Mouse (Mus musculus) embryonic fibroblast, embryonic 13.5 days (primary cell): Measurements from ENCODE around the gene Gm35315.

ENCODE experiments used
- CTCF ChIP-seq: IDR thresholded peaks from 2 replicates; pipeline ENCODE4 v1.5.1; 2011; ENCODE audit warnings: mild to moderate bottlenecking, control low read depth, low read length, moderate library complexity, borderline replicate concordance; ENCODE audit not compliant: insufficient read depth
- POLR2A ChIP-seq: IDR thresholded peaks from 2 replicates; pipeline ENCODE4 v1.6.1; 2011; ENCODE audit warnings: low read depth, mild to moderate bottlenecking, control low read depth, low read length, moderate library complexity

DNA sequence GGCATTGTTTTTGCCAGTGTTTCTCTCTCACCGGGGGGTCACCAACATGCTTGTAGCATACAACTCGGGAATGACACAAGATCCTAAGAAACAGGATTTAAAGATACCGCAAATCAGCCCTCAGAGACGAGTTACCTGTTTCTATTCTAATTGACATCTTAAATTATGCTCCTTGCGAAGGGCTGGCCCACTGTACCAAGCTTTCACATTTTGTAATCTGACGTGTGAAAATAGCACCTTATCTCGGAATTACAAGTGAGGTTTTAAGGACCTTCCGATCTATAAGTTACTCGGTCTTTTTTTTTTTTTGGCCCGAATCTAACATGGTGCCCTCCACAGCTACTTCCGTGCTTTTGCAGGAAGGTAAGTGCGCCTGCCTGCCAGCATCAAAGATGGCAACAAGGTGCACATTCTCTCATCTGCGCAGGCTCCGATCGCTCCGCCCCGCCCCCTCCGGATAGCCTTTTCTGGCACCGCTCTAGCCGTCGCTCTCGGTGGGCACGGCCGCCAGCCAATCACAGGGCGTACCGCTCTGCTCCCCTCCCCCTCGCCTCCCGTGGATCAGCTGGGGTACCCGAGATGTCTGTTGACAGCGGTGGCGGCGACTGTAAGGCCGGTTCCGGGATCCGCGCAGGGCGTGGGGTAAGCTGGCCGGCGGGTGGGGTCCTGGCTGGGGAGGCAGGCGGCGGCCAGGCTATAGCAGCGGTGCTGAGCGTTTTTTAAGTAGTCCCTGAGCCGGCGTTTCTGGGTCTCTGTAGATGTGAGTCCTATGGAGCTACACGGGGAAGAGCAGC, 41.3 kb upstream of the Gm35315 start, which contains the start of gene Chfr:
- no peak for TF ChIP-seq CTCF
- peak; percentile 85 for TF ChIP-seq POLR2A
